Mouse (Mus musculus) thymus, postnatal 4 days (tissue): Measurements from ENCODE around the gene Bcas1.

Experiments
- DNase-seq: peaks from one replicate; pipeline ENCODE4 v3.0.0; 2021

Gene Bcas1

DNA sequence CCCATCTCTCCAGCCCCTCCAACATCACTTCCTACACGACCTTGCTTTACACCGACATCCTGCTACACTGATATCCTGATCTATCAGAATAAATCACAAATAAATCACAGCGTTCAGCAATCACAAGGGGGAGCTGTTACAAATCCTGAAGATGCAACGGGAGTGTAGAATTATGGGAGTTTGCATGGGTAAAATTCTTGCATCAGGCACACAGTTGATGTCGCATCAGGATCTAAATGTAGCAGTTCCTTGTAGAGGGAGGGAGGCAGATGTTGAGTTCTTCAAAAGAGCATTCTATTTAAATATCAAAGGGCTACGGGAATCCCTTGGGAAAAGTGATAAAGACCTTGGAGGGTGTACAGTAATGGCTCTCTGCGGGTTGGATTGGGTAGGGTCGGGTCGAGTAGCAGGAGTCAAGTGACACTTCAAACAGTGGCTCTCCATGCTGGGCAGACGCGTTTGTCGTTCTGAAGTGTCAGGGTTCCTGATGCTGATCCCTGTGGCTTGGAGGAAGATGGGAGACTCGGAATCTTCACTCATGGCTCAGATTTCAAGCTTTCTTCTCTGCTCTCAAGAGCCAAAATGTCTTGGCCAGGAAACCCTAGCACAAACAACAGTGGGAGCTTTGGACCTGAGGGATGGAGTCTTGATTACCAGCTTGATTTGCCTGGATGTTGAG, 16.0 kb downstream of the Bcas1 start:
- DNase-seq, result no peak

DNA sequence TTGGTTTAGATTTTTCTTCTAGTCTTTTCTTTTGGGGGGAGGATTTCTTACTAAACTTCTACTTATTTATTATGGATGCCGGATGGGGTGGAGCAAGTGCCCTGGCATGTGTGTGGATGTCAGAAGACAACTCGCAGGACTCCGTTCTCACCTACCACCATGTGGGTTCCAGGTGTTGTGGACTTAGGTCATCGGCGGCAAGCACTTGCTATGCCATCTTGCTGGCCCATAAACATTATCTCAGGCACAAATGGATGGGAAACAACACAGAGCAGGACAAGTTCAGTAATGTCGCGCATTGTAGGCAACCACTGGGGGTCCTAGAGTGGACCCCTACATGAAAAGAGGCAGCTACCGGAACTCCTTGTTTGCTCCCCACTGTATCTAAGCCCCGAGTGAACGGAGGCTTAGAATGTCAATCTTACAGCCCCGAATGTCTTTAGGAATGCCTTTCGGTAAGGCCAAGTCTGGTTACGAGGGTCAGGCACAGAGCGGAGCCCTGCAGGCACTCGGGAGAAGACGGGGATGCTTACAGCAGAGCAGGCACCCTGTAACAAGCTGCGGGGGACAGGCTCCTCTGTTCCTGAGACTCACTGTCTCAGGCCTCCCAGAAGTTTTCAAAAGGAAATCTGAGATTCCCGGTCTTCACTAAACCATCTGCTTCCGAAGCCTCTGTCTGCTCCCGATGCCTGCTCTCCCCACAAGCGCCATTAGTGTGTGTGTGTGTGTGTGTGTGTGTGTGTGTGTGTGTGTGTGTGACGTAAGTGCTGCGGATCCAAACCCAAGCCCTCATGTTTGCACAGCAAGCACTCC, 16.8 kb downstream of the Bcas1 start:
- DNase-seq, result no peak

DNA sequence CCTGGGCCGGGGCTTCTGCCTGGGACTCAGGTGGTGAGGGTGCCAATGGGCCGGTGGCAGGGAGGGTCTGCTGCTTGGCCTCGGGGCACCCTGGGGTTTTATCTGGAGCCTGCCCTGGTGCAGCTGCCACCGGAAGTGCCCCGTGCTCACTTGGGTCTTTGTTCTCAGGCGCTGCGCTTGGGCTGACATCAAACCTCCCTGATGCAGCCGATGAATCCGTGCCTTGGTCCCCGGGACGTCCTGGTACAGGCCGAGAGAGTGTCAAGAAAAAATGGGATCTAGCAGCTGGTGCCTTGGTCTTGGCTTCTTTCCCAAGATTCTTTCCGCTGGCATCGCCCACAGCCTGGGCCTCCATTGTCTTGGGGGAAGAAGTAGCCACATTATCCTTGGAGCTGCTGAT, 21.2 kb downstream of the Bcas1 start:
- DNase-seq, result peak; percentile 13

DNA sequence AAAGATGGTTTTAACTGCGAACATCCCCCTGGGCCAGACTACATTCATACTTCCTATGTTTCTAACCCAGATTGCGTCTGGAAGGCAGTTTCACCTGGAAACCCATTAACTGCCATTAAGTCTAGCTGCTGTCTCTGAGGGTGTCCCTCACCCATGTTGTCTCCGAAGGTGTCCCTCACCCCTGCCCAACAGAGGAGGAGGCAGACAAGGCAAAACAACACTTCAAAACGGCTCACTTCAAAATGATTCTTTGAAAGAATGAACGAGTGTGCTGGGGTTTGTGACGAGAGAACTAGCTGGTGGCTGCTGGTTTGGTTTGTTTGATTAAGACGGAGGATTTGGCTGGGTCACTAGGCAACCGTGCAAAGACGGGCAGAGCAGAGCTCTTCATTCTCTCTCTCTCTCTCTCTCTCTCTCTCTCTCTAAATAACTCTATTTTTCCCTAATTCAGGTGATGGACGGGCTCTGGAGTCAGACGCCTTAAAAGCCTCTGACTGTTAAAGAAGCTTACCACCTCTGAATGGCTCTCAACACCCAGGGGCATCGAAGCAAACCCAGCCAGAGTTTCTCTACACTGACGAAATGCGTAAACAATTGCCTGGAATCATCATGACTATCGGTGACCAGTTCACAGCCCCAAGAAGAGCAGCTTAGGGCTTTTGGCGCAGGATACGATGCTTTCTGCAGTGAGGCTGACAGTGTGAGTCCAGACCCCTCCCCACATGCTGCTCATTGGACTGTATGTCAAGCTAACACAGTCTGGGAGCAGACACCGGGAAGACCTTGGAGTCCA, 22.7 kb downstream of the Bcas1 start:
- DNase-seq, result no peak

- DNase-seq, result no peak
These were observed 23.8 kb downstream of the Bcas1 start for GRCm38 (mm10) chr2:170403666-170404385.

- DNase-seq, result peak; percentile 84
These were observed 26.3 kb downstream of the Bcas1 start for GRCm38 (mm10) chr2:170401211-170401799.

GRCm38 (mm10) chr2:170400666-170401065, 27.0 kb downstream of the Bcas1 start:
- peak; percentile 21 for DNase-seq

DNA sequence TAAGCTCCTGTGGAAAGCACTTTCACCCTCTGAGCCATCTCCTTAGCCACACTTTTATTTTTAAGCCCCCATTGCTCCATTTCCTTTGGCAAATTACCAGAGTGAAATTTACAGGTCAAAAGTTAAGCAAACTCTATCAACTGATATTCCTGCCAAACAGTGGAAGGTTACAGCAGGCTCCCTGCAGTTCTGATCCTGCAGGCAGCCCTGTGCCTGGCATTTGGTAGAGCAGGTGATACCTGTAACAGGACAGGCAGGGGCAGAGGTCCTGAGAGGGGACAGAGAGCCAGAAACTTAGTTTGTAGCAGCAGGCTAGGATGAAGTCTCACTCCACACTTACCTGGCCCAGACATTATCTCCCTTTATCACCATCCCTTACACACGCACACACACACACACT, 35.7 kb downstream of the Bcas1 start:
- DNase-seq, result no peak

- no peak for DNase-seq
These were observed 39.3 kb downstream of the Bcas1 start for GRCm38 (mm10) chr2:170388320-170388719.

- no peak for DNase-seq
These were observed 42.1 kb downstream of the Bcas1 start for GRCm38 (mm10) chr2:170385556-170385955.

DNA sequence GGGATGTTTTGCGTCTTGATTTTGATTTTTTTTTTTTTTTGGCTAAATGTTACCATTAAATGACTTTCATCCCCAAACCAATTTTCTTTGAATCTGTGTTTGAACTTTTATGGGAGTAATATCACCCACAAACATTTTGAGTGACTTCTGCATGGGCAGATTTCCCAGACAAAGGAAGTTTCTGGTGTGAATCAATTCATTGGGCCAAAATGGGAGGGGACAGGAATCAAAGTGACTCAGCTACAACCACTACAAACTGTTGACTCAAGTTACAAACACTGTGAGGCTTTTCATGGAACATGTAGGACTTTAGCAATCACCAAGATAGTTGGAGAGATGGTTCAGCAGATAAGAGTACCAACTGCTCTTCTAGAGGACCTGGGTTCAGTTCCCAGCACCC, 42.9 kb downstream of the Bcas1 start:
- no peak for DNase-seq

- no peak for DNase-seq
These were observed 54.3 kb downstream of the Bcas1 start for GRCm38 (mm10) chr2:170373391-170373790.

DNA sequence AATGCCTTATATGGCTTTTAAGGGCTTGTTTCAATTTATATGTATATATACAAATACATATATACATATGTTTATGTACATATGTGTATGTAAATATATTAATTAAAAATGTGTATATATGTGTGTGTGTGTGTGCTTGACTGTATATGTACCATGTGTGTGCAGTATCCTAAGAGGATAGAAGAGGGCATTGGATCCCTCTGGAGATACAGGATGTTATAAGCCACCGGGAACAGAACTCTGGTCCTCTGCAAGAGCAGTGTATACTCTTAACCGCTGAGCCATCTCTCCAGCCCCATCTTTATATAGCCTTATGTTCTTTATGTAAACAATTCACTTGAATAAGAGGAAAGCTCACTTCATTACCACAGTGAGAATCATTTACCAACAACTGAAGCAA, 62.0 kb downstream of the Bcas1 start:
- DNase-seq, result no peak

DNA sequence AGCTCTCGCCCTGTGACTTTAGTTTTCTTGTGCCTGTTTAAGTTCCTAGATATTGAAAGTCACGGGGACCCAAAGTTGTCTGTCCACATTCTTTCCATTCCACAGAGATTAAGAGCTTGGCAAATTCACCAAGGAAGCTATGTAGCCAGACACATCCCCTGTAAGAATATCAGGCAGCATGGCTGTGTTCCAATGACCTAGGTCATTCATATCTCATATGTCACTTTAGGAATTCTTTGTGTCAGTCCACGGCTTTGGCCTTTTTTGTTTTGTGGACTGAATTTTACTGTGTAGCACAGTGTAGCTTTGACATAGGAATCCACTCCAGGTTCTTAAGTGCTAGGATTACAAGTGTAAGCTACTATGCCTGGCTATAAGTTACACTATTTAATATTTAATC, 62.4 kb downstream of the Bcas1 start:
- DNase-seq, result no peak

DNA sequence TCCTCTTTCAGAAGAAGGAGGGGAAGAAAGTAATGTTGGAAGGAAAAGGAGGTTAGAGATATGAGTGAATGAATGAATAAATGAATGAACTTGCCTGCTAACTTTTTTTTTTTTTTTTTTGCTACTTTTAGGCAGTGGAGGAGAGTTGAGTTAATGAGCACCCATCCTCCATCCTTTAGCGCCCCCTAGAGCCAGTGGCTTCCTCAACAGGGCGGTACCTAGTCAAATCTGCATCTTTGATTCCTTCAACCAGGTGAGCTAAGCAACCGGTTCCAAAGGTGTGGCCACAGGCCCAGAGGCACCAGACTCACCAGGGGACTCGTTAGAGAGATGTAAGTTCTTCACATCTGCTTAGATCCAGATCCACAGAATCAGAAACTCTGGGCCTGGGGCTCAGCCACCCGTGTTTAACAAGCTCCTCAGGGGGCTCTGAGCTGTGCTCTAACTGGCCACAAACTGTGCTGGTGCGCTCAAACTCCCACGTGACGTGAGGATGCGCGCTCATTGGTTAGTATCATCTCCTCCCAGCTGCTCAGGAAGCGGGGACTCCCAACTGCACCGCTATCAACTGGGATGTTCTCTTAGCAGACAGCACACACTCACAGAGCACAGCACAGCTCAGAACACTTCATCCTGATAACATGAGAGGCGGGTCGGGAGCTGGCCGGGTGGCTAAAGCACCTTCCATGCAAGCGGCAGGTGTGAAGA, 70.8 kb downstream of the Bcas1 start:
- peak; percentile 70 for DNase-seq

DNA sequence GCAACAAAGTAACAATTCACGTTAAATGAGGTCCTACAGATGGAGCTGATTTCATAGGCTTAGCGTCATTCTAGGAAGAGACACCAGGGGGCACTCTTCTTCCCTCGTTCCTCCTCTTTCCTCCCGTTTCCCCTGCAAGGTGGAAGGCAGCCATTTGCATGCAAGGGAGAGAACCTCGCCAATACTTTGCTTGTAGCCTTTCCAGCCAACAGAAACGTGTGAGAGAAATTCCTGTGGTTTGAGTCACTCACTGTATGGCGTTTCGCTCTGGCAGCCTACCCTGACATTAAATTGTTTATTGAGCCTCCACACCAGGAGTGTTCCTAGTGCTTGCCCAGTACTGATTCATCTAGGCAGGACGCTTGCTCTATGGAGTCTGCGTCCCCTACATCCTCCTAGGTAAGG, 72.7 kb downstream of the Bcas1 start:
- peak; percentile 76 for DNase-seq

DNA sequence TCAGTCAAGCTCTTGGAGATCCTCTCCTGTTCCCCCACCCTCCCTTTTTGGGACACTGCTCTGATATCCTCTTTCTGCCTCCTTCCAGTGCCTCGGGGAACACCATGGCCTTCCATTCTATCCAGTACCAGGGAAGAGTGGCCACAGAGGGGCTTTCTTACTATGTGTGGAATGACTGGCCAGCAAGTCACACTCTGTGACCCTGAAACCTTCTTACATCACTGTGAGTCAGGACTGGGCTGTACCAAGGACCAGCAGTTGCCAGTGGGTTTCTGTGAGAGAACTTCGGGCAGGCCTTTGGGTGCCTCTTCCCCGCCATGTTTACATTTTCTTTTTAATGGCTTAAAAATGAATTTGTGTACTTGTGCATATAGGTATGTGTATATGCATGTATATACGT, 75.4 kb downstream of the Bcas1 start:
- DNase-seq, result no peak

DNA sequence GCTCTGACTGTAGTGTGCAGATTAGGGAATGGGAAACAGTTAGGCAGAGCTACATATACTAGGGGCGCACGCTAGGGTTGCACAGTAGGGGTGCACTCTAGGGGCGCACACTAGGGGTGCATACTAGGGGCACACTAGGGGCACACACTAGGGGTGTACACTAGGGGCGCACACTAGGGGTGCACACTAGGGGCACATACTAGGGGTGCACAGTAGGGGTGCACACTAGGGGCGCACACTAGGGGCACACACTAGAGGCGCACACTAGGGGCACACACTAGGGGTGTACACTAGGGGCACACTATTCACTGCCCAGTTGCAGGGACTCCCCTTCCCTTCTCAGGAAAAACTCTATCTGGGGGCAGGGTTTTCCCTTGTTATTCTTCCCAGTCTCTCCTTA, 75.8 kb downstream of the Bcas1 start:
- DNase-seq, result no peak

- no peak for DNase-seq
These were observed 77.9 kb downstream of the Bcas1 start for GRCm38 (mm10) chr2:170349784-170350183.

- DNase-seq, result peak; percentile 50
These were observed 78.5 kb downstream of the Bcas1 start for GRCm38 (mm10) chr2:170349096-170349495.

DNA sequence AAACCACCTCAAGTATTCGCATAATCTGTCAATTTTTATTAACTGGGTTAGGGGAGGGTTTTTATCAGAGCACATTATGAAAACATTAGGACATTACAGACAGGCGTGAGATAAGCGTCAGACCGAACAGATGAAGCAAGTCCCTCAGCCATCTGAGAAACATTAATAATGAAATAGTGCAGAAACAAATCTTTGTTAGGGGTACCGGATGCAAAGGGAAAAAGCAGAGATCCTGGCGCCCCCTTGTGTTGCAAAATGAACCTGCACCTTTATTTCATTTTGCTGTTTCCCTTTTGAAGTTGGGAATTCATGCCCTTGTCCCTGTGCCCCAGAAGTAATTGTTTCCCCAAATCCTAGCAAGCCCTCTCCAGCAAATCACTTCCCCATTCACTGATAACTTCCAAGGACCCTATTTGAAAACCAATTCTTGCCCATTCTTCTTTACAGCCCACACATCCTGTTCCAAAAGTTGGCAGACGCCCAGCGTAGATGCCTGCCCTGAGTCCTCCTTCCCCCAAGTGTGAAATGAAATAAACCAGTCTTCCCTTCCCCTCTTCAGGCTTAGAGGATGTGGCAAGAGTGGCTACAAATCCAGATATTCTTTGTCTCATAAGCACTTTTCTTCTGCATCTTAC, 80.4 kb downstream of the Bcas1 start:
- peak; percentile 76 for DNase-seq
